Mouse (Mus musculus) MEL (cell line): Measurements from ENCODE around the gene Slc45a2. TPM values are rescaled to one million over a fixed set of nuclear protein-coding genes. Genes with fewer than 3 reads are reported as not detected.

Experiments used
- DNase-seq: peaks from one replicate; pipeline ENCODE4 v3.0.0; 2011; ENCODE audit warnings: low read depth, low spot score
- H3K27ac ChIP-seq: 2 replicates; pipeline ENCODE4 v1.5.1; 2012; ENCODE audit warnings: low read depth, mild to moderate bottlenecking, control low read depth, low read length, moderate library complexity; ENCODE audit not compliant: control insufficient read depth
- H3K27me3 ChIP-seq, 2 experiments: fragments of 150-350 bp in 1 of 2; sonication (generic) in 1 of 2; 2 replicates each; pipeline ENCODE4 v1.6.1; 2012; ENCODE audit warnings: low read length in 2 of 2, mild to moderate bottlenecking in 2 of 2, improper control_type of control experiment in 1 of 2, moderate library complexity in 1 of 2; ENCODE audit not compliant: insufficient read depth in 2 of 2, control insufficient read depth in 1 of 2
- H3K36me3 ChIP-seq, 2 experiments: 2 replicates each; pipeline ENCODE4 v1.6.1; 2012 to 2014; ENCODE audit warnings: low read length in 2 of 2, improper control_type of control experiment in 1 of 2, inconsistent platforms in 1 of 2, mild to moderate bottlenecking in 1 of 2; ENCODE audit not compliant: insufficient read depth in 2 of 2, control insufficient read depth in 1 of 2
- H3K4me1 ChIP-seq, 2 experiments: fragments of 150-350 bp in 1 of 2; sonication (generic) in 1 of 2; 2 replicates each; pipeline ENCODE4 v1.6.1; 2012; ENCODE audit warnings: low read length in 2 of 2, improper control_type of control experiment in 1 of 2, mild to moderate bottlenecking in 1 of 2; ENCODE audit not compliant: insufficient read depth in 2 of 2, control insufficient read depth in 1 of 2
- H3K4me3 ChIP-seq, 2 experiments: fragments of 150-350 bp in 1 of 2; sonication (generic) in 1 of 2; 2 replicates each; pipeline ENCODE4 v1.5.1; 2012; ENCODE audit warnings: low read depth in 2 of 2, low read length in 2 of 2, mild to moderate bottlenecking in 2 of 2, moderate library complexity in 2 of 2, control low read depth in 1 of 2, improper control_type of control experiment in 1 of 2; ENCODE audit not compliant: control insufficient read depth in 1 of 2, insufficient read depth in 1 of 2
- H3K79me2 ChIP-seq: 2 replicates; pipeline ENCODE4 v1.6.1; 2012; ENCODE audit warnings: mild to moderate bottlenecking, low read length, moderate library complexity; ENCODE audit not compliant: control insufficient read depth, poor library complexity, insufficient read depth
- H3K9ac ChIP-seq: 2 replicates; pipeline ENCODE4 v1.6.1; 2012; ENCODE audit warnings: low read depth, mild to moderate bottlenecking, control low read depth, low read length, moderate library complexity; ENCODE audit not compliant: control insufficient read depth, poor library complexity, severe bottlenecking
- H3K9me3 ChIP-seq: fragments of 150-350 bp; sonication (generic); replicated peaks from 2 replicates; pipeline ENCODE4 v1.6.1; 2012; ENCODE audit warnings: mild to moderate bottlenecking, low read length, improper control_type of control experiment, moderate library complexity; ENCODE audit not compliant: insufficient read depth
- CHD1 ChIP-seq: IDR thresholded peaks from 2 replicates; pipeline ENCODE4 v1.6.1; 2012; ENCODE audit warnings: low read depth, mild to moderate bottlenecking, inconsistent platforms, low read length, improper control_type of control experiment
- ELF1 ChIP-seq: IDR thresholded peaks from 2 replicates; pipeline ENCODE4 v1.6.1; 2014; ENCODE audit warnings: low read depth, mild to moderate bottlenecking, inconsistent platforms, low read length, improper control_type of control experiment, moderate library complexity
- ETS1 ChIP-seq: IDR thresholded peaks from 2 replicates; pipeline ENCODE4 v1.6.1; 2012; ENCODE audit warnings: low read depth, mild to moderate bottlenecking, inconsistent platforms, low read length, improper control_type of control experiment, moderate library complexity
- GABPA ChIP-seq: IDR thresholded peaks from 2 replicates; pipeline ENCODE4 v1.6.1; 2012; ENCODE audit warnings: low read depth, mild to moderate bottlenecking, inconsistent platforms, low read length, improper control_type of control experiment, moderate library complexity
- GATA1 ChIP-seq: IDR thresholded peaks from 2 replicates; pipeline ENCODE4 v1.6.1; 2011; ENCODE audit warnings: low read depth, low read length, improper control_type of control experiment
- KAT2A ChIP-seq: conservative IDR thresholded peaks from 2 replicates; pipeline ENCODE4 v1.6.1; 2012; ENCODE audit warnings: low read depth, low read length, improper control_type of control experiment, inconsistent platforms
- MAFK ChIP-seq: IDR thresholded peaks from 2 replicates; pipeline ENCODE4 v1.6.1; 2011; ENCODE audit warnings: low read depth, mild to moderate bottlenecking, low read length, improper control_type of control experiment, borderline replicate concordance
- MEF2A ChIP-seq: IDR thresholded peaks from 2 replicates; pipeline ENCODE4 v1.6.1; 2014; ENCODE audit warnings: low read depth, mild to moderate bottlenecking, inconsistent platforms, low read length, improper control_type of control experiment; ENCODE audit not compliant: poor library complexity, insufficient replicate concordance, severe bottlenecking; ENCODE audit errors: extremely low read depth
- MYB ChIP-seq: IDR thresholded peaks from 2 replicates; pipeline ENCODE4 v1.6.1; 2011; ENCODE audit warnings: mild to moderate bottlenecking, low read depth, low read length, improper control_type of control experiment
- MYC ChIP-seq: IDR thresholded peaks from 2 replicates; pipeline ENCODE4 v1.6.1; 2011; ENCODE audit warnings: low read depth, mild to moderate bottlenecking, low read length, improper control_type of control experiment, moderate library complexity
- NRF1 ChIP-seq: IDR thresholded peaks from 2 replicates; pipeline ENCODE4 v1.6.1; 2014; ENCODE audit warnings: low read depth, mild to moderate bottlenecking, inconsistent platforms, low read length, improper control_type of control experiment, moderate library complexity; ENCODE audit not compliant: poor library complexity, insufficient read depth, severe bottlenecking
- POLR2AphosphoS2 ChIP-seq: IDR thresholded peaks from 2 replicates; pipeline ENCODE4 v1.6.1; 2011; ENCODE audit warnings: low read length, improper control_type of control experiment
- RCOR1 ChIP-seq: IDR thresholded peaks from 2 replicates; pipeline ENCODE4 v1.6.1; 2012; ENCODE audit warnings: low read depth, mild to moderate bottlenecking, inconsistent platforms, low read length, improper control_type of control experiment
- SIN3A ChIP-seq: IDR thresholded peaks from 2 replicates; pipeline ENCODE4 v1.6.1; 2012; ENCODE audit warnings: low read length, improper control_type of control experiment, inconsistent platforms
- TAL1 ChIP-seq: IDR thresholded peaks from 2 replicates; pipeline ENCODE4 v1.6.1; 2012; ENCODE audit warnings: mild to moderate bottlenecking, inconsistent platforms, low read length, moderate library complexity, mixed read lengths
- TCF12 ChIP-seq: IDR thresholded peaks from 2 replicates; pipeline ENCODE4 v1.6.1; 2014; ENCODE audit warnings: low read depth, mild to moderate bottlenecking, inconsistent platforms, low read length, improper control_type of control experiment, moderate library complexity
- USF1 ChIP-seq: IDR thresholded peaks from 2 replicates; pipeline ENCODE4 v1.6.1; 2014; ENCODE audit warnings: low read depth, mild to moderate bottlenecking, inconsistent platforms, low read length, improper control_type of control experiment, moderate library complexity
- ZNF384 ChIP-seq: IDR thresholded peaks from 2 replicates; pipeline ENCODE4 v1.6.1; 2012; ENCODE audit warnings: low read depth, mild to moderate bottlenecking, inconsistent platforms, low read length, improper control_type of control experiment
- polyA plus RNA-seq, 2 experiments: library from polyadenylated mRNA; stranded (reverse) in 1 of 2; unstranded in 1 of 2; fragments of >175 nt in 1 of 2; fragments of >200 nt in 1 of 2; gene quantifications; 2 replicates each; pipeline versions ENCODE4 v1.2.1 to v1.2.4; 2012; ENCODE audit warnings: low replicate concordance in 2 of 2, low read depth in 1 of 2; ENCODE audit not compliant: insufficient read length in 2 of 2, insufficient read depth in 1 of 2, missing spikeins in 1 of 2
- total RNA-seq: library from RNA; depleted of rRNA; stranded (reverse); fragments of 300-350 nt; gene quantifications from 2 replicates; pipeline ENCODE4 v1.2.3, GENCODE M21; 2012

Slc45a2 gene
- total and polyA plus RNA-seq, 3 experiments = not detected

- no peak overlapping the region for H3K27ac ChIP-seq
- no peak for DNase-seq
- H3K36me3 ChIP-seq = no peaks in the 10 kb centered on the region
- H3K9me3 ChIP-seq = no peaks in the 10 kb centered on the region
- no peaks in the 10 kb centered on the region for H3K79me2 ChIP-seq
- no peak overlapping the region for H3K4me3 ChIP-seq
- no peaks in the 10 kb centered on the region for H3K4me1 ChIP-seq
- no peak for TF ChIP-seq MYB
- TF ChIP-seq ELF1 = no peak
- no peak for TF ChIP-seq SIN3A
- TF ChIP-seq MEF2A = no peak
- TF ChIP-seq USF1 = peak; percentile 36; the same call in 1 of the 2 replicates
- H3K27me3 ChIP-seq = no peaks in the 10 kb centered on the region
- H3K9ac ChIP-seq = no peak overlapping the region
These were observed 39.5 kb downstream of the Slc45a2 start for GRCm38 (mm10) chr15:11040067-11040466.

- H3K9ac ChIP-seq = no peak overlapping the region
- no peak for TF ChIP-seq NRF1
- TF ChIP-seq ETS1 = no peak
- TF ChIP-seq SIN3A = no peak
- no peak for TF ChIP-seq MAFK
- no peak for TF ChIP-seq RCOR1
- TF ChIP-seq USF1 = no peak
- no peak for TF ChIP-seq GATA1
- TF ChIP-seq POLR2AphosphoS2 = no peak
- no peak for TF ChIP-seq CHD1
- TF ChIP-seq GABPA = no peak
- TF ChIP-seq KAT2A = no peak
- TF ChIP-seq ELF1 = no peak
- TF ChIP-seq TAL1 = no peak
- TF ChIP-seq MEF2A = no peak
- TF ChIP-seq ZNF384 = no peak
- TF ChIP-seq MYC = no peak
- no peak for TF ChIP-seq TCF12
- TF ChIP-seq, all 39 proteins: peak for 0
- Histone ChIP-seq H3K79me2 (no peaks in the 10 kb centered on the region), H3K36me3 (no peaks in the 10 kb centered on the region), H3K27me3 (no peaks in the 10 kb centered on the region), H3K9me3 (no peaks in the 10 kb centered on the region), H3K4me1 (no peaks in the 10 kb centered on the region), H3K4me3 (no peak overlapping the region), H3K27ac (no peak overlapping the region)
- no peak for DNase-seq
These were observed 40.7 kb downstream of the Slc45a2 start for GRCm38 (mm10) chr15:11041229-11041628.
